Mouse (Mus musculus): ENCODE results near the gene Wdr18.

DNA sequence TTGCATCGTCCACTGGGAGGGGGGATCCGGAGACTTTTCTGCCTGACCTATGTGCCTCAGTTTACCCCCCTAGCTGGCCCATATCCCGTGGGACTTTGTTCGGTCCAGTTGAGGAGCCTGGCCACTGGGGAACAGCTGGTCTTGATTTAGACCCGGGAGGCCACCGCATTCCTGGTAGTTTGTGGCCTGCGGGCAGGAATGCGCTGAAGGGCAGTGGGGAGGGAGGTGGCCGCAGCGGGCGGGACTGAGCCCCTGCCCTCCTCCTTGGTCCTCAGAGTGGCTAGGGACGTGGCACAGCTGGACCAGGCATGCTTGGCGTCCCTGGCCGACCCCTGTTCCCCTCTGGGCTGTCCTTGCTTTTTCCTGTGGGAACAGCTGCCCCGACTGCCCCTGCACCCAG is 29.9 kb downstream of the Wdr18 start:
- no peak for TF ChIP-seq POLR2A (IDR thresholded peaks at IDR 0.05; ENCODE audit: extremely low read depth, insufficient read depth, low read length)
- no peak for TF ChIP-seq CTCF (IDR thresholded peaks at IDR 0.05; ENCODE audit: low read depth, low read length)
